Mouse (Mus musculus) right cerebral cortex, postnatal 4 days (tissue): Measurements from ENCODE around the gene Zgpat.

Experiments
- DNase-seq: peaks from one replicate; pipeline ENCODE4 v3.0.0-alpha.2; 2022

Zgpat gene

DNA sequence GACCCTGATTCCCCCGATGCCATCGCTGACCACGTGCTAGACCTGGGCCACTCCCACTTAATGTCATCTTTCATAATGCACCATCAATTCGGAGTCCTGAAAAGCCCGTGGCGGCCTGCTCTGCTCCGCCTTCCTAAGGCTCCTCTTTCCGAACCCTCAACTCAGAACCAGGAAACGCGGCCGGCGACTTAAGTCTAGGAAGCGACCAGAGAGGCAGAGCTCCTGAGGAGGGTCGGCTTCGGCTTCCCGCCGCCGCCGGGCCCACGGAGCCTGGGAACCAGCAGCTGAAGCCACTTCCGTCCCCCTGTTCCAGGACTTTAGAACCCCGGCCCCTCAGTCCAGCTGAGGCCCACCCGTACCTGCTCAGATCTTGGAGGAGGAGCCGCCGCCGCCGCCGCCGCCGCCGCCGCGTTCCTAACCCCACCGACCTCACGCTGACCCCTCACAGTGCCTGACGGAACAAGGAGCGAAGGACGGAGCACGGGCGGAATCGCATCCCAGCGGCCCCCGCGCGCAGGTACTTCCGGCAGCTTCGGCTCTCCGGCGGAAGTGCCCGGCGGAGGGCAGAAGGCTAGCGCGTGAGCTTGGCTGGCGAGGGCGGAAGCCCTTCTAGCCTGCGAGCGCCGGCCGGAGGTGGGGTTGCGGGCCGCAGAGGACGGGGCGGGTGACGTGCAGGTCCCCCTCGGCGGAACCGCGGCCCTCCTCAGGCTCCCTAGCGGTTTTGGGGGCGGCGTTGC is at the start of gene Zgpat, which contains the start of gene Arfrp1:
TSS of gene Zgpat (plus strand) at position 69 of the 737 bp plus-strand sequence.
TSS of gene Arfrp1 (minus strand) at position 545 of the 737 bp plus-strand sequence.
- DNase-seq = peak; percentile 80

DNA sequence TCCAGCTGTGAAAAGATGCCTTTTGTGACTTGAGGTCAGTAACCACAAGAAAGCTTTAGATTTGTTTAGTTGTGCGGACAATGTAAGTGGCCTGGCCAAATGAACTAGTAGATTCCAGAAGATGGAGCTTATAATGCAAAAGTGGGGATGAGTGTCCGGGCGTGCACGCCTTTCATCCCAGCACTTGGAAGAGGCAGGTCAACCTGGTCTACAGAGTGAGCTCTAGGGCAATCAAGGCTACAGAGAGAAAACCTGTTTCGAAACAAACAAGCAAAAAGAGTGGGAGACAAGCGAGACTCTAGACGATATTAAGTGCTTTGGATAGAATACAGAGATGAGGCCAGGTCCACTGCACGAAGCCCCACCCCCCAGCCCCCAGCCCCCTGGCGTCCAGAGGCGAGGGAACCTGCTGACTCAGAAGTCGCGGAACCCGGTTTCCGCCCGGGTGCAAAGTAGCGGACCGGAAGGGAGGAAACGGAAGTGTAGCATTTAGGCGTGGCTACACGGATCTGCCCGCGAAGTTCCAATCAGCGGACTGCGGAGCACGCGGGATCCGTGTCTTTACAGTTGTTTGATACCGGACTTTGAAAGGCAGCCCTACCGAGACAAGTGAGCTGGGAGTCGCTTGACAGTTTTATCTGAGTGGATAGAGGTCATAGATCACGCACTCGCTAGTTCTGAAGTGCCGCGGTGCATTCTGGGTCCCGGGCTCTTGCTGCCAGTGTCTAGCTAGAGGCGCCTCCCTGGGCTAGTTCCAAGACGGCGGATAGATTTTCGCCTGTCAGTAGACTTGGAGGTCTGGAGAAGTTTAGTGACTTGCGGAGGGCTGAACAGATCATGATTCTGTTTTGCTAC is 45.3 kb upstream of the Zgpat start, which contains the start of gene Rtel1:
TSS of gene Rtel1 (plus strand) at position 492 of the 855 bp plus-strand sequence.
- peak; percentile 82 for DNase-seq

DNA sequence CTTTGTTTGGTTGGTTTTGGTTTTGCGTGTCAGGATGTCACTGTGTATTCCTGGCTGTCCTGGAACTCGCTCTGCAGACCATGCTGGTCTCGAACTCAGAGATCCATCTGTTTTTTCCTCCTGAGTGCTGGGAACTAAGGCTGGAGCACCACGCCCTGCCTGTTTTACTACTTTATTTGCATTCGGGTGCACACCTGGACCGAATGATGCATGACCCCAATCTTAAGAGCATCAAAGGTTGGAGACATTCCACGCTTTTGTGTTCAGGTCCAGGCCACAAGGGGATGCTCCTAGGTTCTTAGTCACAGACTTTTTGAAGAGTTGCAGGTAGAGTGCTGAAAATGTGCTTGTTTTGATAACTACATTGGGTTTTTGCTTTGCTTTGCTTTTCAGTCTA is 44.6 kb upstream of the Zgpat start:
- DNase-seq = no peak

DNA sequence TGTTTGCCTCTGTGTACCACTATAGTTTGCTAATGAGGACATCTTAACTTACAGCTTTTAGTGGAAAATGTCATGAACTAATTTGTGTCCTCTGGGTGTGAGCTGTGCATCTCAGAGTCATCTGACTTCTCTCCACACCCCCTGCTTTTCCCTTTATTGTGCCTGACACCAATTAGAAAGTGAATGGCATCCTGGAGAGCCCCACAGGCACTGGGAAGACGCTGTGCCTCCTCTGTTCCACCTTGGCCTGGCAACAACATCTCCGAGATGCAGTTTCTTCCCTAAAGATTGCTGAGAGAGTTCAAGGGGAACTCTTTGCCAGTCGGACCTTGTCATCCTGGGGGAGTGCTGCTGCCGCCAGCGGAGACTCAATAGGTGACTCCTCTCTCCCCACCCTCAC is 42.6 kb upstream of the Zgpat start:
- DNase-seq = no peak

DNA sequence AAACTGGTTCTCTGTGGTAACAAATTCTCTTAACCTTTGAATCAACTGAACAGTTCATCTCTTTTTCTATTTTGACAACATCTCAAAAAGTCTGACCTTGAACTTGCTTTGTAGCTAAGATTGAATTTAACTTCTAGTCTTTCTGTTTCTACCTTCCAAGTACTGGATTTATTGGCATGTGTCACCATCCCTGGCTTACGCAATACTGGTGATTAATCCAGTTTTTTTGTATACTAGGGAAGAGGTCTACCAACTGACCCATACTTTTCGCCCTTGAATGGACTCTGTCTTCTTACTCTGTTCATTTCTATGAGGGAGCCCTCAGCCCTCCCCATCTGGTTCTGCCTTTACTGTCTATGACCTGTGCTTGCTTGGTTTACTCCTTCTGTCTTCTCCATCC is 38.6 kb upstream of the Zgpat start:
- DNase-seq = no peak

DNA sequence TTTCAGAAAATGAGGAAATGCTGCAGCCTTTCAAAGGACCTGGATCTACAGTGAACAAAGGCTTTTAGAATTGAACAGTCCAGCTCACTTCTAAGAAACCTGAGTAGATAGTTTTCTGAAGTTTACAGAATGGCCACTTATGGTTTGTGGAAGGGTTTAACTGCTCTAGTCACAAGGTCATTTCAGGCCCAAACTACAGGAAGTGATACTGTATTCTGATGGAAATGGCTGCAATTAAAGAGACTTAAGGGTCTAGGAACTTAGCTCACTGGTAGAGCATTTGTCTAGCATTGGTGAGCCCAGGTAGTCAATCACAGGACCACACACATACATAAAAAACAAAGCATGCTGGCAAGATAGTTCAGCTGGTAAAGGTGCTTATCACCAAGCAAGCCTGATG is 32.2 kb upstream of the Zgpat start:
- DNase-seq = no peak

DNA sequence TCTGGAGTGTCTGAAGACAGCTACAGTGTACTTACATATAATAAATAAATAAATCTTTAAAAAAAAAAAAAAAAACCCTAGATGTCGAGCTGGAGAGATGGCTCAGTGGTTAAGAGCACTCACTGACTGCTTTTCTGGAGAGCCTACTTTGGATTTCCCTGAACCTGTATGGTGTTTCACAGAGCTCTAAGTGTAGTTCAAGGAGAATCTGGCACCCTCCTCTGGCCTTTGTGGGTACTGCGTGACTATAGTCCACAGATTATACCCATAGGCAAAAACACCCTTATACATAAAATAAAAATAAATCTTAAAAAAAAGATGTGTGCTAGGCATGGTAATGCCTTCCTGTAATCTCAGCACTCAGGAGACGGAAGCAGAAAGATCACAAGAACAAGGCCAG is 30.7 kb upstream of the Zgpat start:
- peak; percentile 77 for DNase-seq

DNA sequence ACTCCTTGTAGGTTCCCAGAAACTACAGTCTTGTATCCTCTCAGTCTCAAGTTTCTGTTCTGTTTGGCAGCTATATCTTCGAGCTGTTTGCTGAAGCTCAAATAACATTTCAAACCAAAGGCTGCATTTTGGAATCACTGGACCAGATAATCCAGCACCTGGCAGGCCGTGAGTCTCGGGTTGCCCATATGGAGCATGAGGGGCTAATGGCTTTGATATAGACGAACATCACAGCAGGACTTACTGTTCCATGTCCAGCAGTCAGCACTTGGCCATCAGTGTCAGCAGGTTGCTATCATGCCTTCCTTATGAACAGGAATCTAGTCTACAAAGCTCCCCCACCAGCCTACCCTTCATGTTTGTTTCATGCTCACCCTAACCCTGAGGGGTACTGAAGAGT is 24.3 kb upstream of the Zgpat start:
- DNase-seq = no peak

DNA sequence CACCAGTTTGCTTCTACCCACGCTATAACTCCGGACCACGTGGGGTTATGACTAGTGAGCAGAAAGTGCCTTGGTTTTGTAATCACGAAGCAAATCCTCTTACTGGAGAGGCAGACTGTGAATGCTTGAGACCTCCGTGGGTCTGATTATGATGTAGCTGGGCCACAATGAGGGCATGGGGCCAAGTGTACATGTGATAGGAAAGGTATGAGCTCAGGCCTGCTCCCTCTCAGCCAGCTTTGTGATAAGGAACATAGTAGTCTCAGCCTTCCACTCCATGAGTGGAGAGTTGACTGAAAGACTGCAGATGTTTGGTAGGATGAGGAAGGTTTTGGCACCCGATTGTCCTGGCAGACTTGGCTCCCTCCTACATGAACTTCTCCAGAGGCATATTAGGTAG is 22.0 kb upstream of the Zgpat start:
- DNase-seq = no peak

DNA sequence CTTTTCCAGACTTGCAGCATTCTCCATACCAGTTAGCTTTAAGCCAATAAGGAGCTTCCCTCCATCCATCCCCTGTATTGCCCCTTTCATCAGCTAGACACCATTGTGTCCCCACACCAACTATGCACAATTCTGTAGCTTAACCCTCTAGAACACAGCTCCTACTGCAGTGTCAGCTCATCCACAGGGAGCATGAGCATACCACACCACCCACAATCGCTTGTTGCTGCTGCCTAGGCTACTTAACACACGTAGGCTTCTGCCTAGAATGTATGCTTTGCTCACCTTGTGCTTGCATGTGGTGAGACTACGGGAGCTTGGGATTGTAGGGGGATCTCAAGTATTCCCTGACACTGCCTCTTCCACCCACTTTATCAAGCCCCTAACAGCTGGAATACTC is 7.9 kb upstream of the Zgpat start:
- DNase-seq = no peak

DNA sequence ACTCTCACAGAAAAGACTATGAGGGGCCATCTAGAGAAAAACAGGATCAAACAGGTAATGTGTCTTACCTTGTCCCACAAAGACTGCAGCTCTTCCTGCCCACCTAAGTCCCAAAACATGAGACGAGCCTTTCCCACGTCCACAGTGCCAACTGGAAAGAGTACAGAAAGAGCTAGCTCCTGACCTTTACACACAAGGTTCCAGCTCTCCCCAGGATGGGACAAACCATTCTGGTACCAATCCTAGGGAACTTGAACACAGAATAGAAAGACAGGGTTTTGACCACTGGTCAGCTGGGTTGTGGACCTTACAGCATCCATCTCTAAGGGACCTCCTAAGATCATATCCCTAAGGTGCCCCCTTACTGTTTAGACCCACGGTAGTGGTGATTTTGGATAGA is 782 bp upstream of the Zgpat start:
- no peak for DNase-seq

DNA sequence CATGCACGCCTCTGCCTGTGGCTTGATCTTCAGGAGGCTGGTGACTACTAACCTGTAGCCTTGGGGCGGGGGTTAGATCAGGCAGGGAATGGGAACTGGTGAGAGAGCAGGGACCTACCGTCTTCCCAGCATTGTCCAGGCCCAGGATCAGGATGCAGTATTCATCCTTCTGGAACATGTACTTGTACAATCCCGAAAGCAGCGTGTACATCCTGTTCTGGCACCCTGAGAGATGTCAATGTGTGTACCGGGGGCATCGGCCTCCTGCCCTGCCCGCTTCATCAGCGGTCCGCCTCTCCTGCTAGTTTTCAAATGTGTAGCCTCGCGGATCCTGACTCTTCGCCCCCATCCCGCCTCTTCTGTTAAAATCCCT is 255 bp upstream of the Zgpat start:
- DNase-seq = no peak

DNA sequence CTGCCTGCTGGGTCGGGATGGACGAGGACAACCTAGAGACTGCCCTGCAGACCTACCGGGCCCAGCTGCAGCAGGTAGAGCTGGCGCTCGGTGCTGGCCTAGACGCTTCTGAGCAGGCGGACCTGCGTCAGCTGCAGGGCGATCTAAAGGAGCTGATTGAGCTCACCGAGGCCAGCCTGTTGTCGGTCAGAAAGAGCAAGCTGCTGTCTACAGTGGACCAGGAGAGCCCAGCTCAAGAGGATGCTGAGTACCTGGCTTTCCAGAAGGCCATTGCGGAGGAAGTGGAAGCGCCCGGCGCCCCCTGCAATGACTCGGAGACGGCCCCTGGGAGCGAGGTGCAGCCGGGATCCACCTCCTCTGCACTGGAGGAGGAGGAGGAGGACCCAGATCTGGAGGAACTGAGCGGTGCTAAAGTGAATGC is 937 bp downstream of the Zgpat start:
- DNase-seq = peak; percentile 21

DNA sequence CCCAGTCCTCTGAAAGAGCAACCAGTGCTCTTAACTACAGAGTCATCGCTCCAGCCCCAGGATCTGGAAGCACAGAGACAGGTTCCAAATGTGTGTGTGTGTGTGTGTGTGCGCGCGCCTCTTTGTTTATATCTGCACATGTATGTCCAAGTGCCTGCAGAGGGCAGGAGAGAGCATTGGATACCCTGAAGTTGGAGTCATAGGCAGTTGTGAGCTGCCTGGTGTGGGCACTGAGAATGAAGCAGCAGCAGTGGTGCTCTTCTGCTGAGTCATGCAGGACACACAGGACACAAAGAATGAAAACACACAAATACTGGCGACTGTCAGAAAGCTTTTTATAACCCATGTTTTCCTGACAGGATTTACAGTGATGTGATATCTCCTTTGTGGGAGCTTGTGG is 5.3 kb downstream of the Zgpat start:
- DNase-seq = no peak

DNA sequence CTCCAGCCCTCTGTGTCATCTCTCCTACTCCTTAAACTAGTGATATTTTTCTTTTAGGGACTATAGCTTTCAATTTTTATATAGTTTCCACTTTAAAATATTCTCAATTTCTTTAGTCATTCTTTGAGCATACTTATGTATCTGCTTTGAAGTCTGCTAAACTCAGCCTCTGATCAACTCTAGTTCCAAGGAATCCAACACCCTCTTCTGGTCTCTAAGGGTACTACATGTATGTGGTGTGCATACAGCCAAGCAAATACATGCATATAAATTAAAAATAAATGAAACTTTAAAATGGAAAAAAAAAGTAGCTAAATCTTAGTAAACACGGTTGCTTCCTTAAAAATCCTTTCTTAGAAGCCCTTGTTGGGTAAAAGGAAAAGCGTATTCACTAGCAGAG is 11.1 kb downstream of the Zgpat start:
- DNase-seq = no peak

DNA sequence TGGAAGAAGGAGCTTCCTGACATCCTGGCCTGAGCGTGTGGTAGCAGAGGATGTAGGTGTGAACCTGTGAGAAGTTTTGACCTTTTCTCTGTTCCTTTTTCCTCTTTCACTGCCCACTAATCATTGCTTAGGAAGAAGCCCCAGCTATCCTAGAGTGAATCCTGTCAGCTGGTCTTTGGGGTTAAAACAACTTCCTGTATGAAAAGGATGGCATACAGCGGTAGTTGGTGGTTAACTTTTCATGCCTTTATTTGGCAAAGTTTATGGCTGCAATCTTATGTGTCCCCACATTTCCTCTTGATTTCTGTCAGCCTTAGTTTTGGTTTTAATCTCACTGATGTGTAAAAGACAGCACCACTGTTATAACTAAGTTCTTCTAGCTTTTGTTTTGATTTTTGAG is 12.5 kb downstream of the Zgpat start:
- no peak for DNase-seq

DNA sequence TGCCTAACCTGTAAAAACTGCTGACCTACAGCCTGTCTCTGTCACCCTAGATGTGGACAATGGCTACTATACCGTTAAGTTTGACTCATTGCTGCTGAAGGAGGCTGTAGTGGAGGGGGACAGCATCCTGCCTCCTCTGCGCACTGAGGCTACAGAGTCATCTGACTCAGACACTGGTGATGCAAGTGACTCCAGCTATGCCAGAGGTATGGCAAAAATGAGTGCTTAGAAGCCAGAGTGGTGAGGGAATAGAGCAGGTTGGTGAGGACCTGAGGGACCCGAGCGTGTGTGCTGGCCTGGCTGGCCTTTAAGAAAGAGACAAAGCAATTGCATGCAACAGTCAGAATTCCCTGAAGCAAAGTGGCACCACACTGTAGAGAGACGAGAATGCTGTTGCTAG is 14.0 kb downstream of the Zgpat start:
- no peak for DNase-seq

DNA sequence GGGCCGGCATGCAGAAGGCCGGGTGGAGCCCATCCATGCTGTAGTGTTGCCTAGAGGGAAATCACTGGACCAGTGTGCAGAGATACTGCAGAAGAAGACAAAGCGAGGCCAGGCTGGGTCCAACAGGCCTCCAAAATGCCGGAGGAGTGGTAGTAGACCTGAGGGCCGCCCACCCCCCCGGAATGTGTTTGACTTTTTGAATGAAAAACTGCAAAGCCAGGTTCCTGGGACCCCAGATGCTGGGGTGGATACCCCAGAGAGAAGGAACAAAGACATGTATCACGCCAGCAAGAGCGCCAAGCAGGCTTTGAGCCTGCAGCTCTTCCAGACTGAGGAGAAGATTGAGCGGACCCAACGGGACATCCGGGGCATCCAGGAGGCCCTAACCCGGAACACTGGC is 15.1 kb downstream of the Zgpat start, which contains the start of gene Lime1:
TSS of gene Lime1 (plus strand) at position 301 of the 400 bp plus-strand sequence.
- no peak for DNase-seq

DNA sequence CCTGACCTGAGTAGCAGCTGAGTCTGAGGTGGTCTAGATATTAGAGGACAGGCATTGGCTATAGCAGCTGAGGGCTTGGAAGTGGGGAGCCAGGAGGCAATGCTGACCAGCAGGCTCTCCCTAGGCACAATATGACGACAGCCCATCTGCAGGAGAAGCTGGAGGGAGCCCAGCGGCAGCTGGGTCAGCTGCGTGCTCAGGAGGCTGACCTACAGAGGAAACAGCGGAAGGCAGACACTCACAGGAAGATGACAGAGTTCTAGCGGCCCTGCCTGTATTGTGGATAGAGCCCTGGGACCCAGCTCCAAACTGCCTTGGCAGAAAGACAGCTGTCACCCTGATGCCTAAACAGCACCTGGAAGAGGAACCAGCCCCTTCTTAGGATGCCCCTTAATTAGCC is 15.5 kb downstream of the Zgpat start:
- DNase-seq = no peak

DNA sequence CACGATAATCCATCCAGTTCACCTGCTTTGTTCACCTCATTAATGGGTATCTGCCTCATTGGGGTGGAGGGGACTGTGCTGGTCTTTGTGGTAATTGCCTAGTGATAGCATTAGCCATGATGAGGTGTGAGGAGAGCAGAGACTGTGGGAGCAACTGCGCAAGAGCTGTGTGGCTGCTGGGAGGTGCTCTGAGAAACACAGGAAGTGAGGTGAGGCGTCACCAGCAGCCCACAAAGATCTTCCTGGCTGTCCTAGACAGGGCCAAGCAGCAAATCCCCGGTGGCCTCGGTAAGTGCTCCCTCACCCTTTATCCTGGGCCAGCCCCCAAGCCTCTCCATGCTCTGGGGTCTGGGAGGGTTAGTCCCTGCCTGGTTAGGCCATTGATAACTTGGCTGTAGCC is 16.4 kb downstream of the Zgpat start:
- DNase-seq = no peak

DNA sequence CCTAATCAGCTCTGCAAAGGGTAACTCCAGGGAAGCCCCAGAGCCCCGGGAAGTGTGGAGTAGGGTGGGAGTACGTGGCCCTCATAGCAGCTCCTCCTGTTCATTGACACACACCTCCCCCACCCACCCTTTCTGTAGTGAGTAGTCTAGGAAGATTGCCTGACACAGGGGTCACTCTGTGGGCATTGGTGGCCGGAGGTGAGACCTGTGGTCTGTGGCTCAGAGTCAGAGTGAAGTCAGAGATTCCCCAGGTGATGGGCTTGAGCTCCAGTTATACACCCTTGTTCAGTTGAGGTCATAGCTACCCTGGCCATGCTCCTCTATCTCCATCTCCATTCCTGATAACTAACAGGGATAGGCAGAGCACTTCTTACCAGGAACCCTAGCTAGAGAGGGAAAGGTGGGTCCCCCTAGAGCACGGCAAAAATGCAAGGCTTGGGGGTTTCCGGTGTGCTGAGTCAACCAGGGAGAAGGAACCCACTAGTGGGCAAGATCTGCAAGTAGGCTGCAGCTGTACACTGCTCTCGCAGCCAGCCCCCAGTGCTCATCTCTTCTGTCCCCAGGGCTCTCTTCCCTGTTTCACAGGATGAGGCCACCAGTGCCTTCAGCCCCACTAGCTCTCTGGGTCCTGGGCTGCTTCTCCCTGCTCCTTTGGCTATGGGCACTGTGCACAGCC is 17.0 kb downstream of the Zgpat start:
- DNase-seq = no peak

DNA sequence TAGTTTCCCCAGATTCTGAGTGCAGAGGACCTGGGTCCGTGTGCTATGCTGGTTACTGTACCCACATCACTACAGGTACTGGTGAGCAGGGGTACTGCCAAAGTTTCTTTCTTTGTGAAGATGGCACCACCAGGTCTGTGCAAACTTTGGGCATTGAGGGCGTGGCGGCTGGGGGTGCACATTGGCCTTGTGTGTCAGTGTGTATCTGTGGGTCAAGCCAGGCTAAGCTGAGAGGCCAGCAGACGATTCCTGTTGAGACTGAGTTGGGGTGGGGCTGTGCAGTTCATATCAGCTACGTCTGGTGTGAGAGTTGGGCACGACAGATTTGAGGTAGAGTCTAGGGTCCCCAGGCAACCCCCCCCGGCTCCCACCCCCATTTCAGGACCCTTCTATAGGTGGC is 19.7 kb downstream of the Zgpat start:
- no peak for DNase-seq

DNA sequence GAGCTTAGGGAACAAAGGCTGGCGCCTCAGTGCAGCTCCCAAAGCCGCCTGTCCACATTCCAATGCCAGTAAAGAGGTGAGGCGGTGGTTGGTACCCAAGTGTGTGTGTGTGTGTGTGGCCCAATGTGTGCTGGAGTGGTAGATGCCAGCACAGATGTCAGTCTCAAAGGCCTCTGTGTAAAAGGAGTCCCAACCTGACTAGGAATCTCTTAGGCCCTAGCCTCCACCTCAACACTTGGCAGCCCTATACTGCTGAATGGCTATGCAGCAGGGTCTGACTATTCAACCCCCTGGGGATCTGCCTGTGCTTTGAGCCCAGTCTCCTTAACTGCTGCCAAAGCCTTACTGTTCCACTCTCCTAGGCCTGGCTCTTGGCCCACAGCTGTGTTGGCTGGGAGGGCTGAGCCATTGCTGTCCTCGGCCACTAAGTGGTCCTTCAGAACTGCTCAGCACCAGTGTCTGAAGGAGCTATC is 20.2 kb downstream of the Zgpat start:
- DNase-seq = peak; percentile 53
